Mouse (Mus musculus) liver, adult 2 months (tissue): ENCODE results near the gene Palm.

ENCODE experiments used
- CTCF ChIP-seq: fragments of 200-500 bp; IDR thresholded peaks from 2 replicates; pipeline ENCODE4 v1.5.1; 2011; ENCODE audit warnings: low read depth, low read length, control low read depth
- POLR2A ChIP-seq: fragments of 200-500 bp; IDR thresholded peaks from 2 replicates; pipeline ENCODE4 v1.6.1; 2011; ENCODE audit warnings: low read length, control low read depth; ENCODE audit not compliant: insufficient read depth; ENCODE audit errors: extremely low read depth

GRCm38 (mm10) chr10:79832026-79832785 is 38.8 kb downstream of the Palm start:
- no peak for TF ChIP-seq POLR2A
- no peak for TF ChIP-seq CTCF
